Mouse (Mus musculus) small intestine, adult 2 months (tissue): ENCODE results near the gene Mefv.

Source experiments
- CTCF ChIP-seq: fragments of 200-500 bp; IDR thresholded peaks from 2 replicates; pipeline ENCODE4 v1.5.1; 2012; ENCODE audit warnings: low read depth, mild to moderate bottlenecking, control low read depth, inconsistent platforms, low read length, moderate library complexity, mixed read lengths; ENCODE audit not compliant: insufficient replicate concordance, insufficient read length; ENCODE audit errors: extremely low read depth
- POLR2A ChIP-seq: fragments of 200-500 bp; IDR thresholded peaks from 2 replicates; pipeline ENCODE4 v1.6.1; 2012; ENCODE audit warnings: low read depth, mild to moderate bottlenecking, control low read depth, inconsistent platforms, low read length, moderate library complexity

- TF ChIP-seq POLR2A (no peak), CTCF (no peak)
Measured at GRCm38 (mm10) chr16:3733198-3733732, 15.4 kb upstream of the Mefv start.
